Mouse (Mus musculus) embryonic stem cell, embryonic (primary cell): ENCODE data around the gene OR5BS1P.
"Not testable (repeated sequence)": the region's sequence is repeated elsewhere in the genome, so short reads cannot be mapped to it uniquely, and the experiment has no call there.

Source experiments
- CTCF ChIA-PET, 4 experiments: fragments of 300-600 bp in 2 of 4; fragments of 350-600 bp in 2 of 4; sonication (Branson Sonifier 250); formaldehyde crosslinking; loops; one replicate each; lab custom pipeline; 2022; ENCODE audit warnings: inconsistent platforms in 2 of 4; lab: Charles Lee
- POLR2A ChIA-PET, 4 experiments: fragments of 300-600 bp in 2 of 4; fragments of 350-600 bp in 2 of 4; sonication (Branson Sonifier 250); formaldehyde crosslinking; loops; one replicate each; lab custom pipeline; 2022; ENCODE audit warnings: antibody characterized with exemption in 4 of 4, inconsistent platforms in 1 of 4; lab: Charles Lee

The OR5BS1P gene

GRCm38 (mm10) chr15:98469596-98469995 lies at the start of gene OR5BS1P:
Gene OR5BS1P, plus strand, starts transcription at chr15:98469896.
- POLR2A ChIA-PET: interaction anchor here in 1 of 4 experiments (0.6 kb wide), 1 partner anchor 255 kb away, joined by 4 read pairs; no protein-coding TSS in a partner anchor
- CTCF ChIA-PET: no interaction called here

- ChIA-PET POLR2A (no interaction called here), CTCF (interaction anchor here in 1 of 4 experiments (2.1 kb wide), 1 partner anchor 12 kb away, joined by 7 read pairs; no protein-coding TSS in a partner anchor)
Observed at GRCm38 (mm10) chr15:98420897-98421296, 48.8 kb upstream of the OR5BS1P start.

GRCm38 (mm10) chr15:98424326-98424725 lies 45.4 kb upstream of the OR5BS1P start:
- POLR2A ChIA-PET: no interaction called here
- CTCF ChIA-PET: interaction anchor here in 1 of 4 experiments (1.5 kb wide), 1 partner anchor 16 kb away, joined by 3 read pairs; no protein-coding TSS in a partner anchor

GRCm38 (mm10) chr15:98424753-98425152 lies 44.9 kb upstream of the OR5BS1P start:
- POLR2A ChIA-PET: no interaction called here
- CTCF ChIA-PET: interaction anchor here in 1 of 4 experiments (1.5 kb wide), 1 partner anchor 16 kb away, joined by 3 read pairs; no protein-coding TSS in a partner anchor

- CTCF ChIA-PET: no interaction called here
- POLR2A ChIA-PET: no interaction called here
Observed at GRCm38 (mm10) chr15:98425188-98425587, 44.5 kb upstream of the OR5BS1P start.

GRCm38 (mm10) chr15:98430925-98431324 lies 38.8 kb upstream of the OR5BS1P start, which contains the start of gene Olfr282:
Gene Olfr282, plus strand, starts transcription at chr15:98431225.
- CTCF ChIA-PET, POLR2A ChIA-PET: not testable (repeated sequence)

- ChIA-PET CTCF (no interaction called here), POLR2A (no interaction called here)
Observed at GRCm38 (mm10) chr15:98444561-98444960, 25.1 kb upstream of the OR5BS1P start.

- ChIA-PET CTCF (interaction anchor here in 2 of 4 experiments (0.7 to 0.9 kb wide), 2 partner anchors 39 to 69 kb away, joined by 3 to 4 read pairs; no protein-coding TSS in a partner anchor), POLR2A (interaction anchor here in 1 of 4 experiments (0.6 to 1.0 kb wide), 2 partner anchors 23 to 600 kb away, joined by 3 read pairs; no protein-coding TSS in a partner anchor)
Observed at GRCm38 (mm10) chr15:98448521-98448920, 21.2 kb upstream of the OR5BS1P start.

- ChIA-PET POLR2A (interaction anchor here in 1 of 4 experiments (0.7 kb wide), 1 partner anchor 458 kb away, joined by 3 read pairs; no protein-coding TSS in a partner anchor), CTCF (no interaction called here)
Observed at GRCm38 (mm10) chr15:98452288-98452687, 17.4 kb upstream of the OR5BS1P start, which contains the start of gene Olfr281. Gene Olfr281, plus strand, starts transcription at chr15:98452588.

GRCm38 (mm10) chr15:98471539-98471938 lies 1.8 kb downstream of the OR5BS1P start:
- POLR2A ChIA-PET: interaction anchor here in 1 of 4 experiments (0.7 kb wide), 1 partner anchor 23 kb away, joined by 3 read pairs; no protein-coding TSS in a partner anchor
- CTCF ChIA-PET: no interaction called here

GRCm38 (mm10) chr15:98474958-98475357 lies 5.3 kb downstream of the OR5BS1P start:
- POLR2A ChIA-PET: no interaction called here
- CTCF ChIA-PET: interaction anchor here in 3 of 4 experiments (0.7 to 1.6 kb wide), 4 partner anchors 10 to 426 kb away, joined by 3 to 6 read pairs (median 4); no protein-coding TSS in a partner anchor

GRCm38 (mm10) chr15:98475382-98475781 lies 5.7 kb downstream of the OR5BS1P start:
- CTCF ChIA-PET: interaction anchor here in 2 of 4 experiments (1.3 to 1.6 kb wide), 3 partner anchors 10 to 294 kb away, joined by 3 to 6 read pairs (median 5); no protein-coding TSS in a partner anchor
- POLR2A ChIA-PET: no interaction called here

GRCm38 (mm10) chr15:98476281-98476680 lies 6.6 kb downstream of the OR5BS1P start:
- POLR2A ChIA-PET: interaction anchor here in 2 of 4 experiments (0.5 to 0.6 kb wide), 2 partner anchors 31 to 224 kb away, joined by 3 to 7 read pairs; no protein-coding TSS in a partner anchor
- CTCF ChIA-PET: interaction anchor here in 3 of 4 experiments (0.7 to 1.3 kb wide), 5 partner anchors 28 to 331 kb away, joined by 3 read pairs; no protein-coding TSS in a partner anchor

GRCm38 (mm10) chr15:98479568-98480102 lies 9.9 kb downstream of the OR5BS1P start:
- ChIA-PET CTCF (interaction anchor here in 2 of 4 experiments (0.6 to 1.0 kb wide), 2 partner anchors 296 to 299 kb away, joined by 5 to 16 read pairs; no protein-coding TSS in a partner anchor), POLR2A (interaction anchor here in 1 of 4 experiments (0.9 kb wide), 1 partner anchor 298 kb away, joined by 3 read pairs; no protein-coding TSS in a partner anchor)

- ChIA-PET POLR2A (interaction anchor here in 1 of 4 experiments (0.7 kb wide), 1 partner anchor 10 kb away, joined by 5 read pairs; no protein-coding TSS in a partner anchor), CTCF (no interaction called here)
Observed at GRCm38 (mm10) chr15:98482701-98483100, 13.0 kb downstream of the OR5BS1P start, which contains the start of gene Lalba. Gene Lalba, minus strand, starts transcription at chr15:98482721.

- CTCF ChIA-PET: interaction anchor here in 1 of 4 experiments (1.0 kb wide), 1 partner anchor 17 kb away, joined by 3 read pairs; no protein-coding TSS in a partner anchor
- POLR2A ChIA-PET: no interaction called here
Observed at GRCm38 (mm10) chr15:98483907-98484886, 14.5 kb downstream of the OR5BS1P start.

- CTCF ChIA-PET: interaction anchor here in 1 of 4 experiments (0.6 kb wide), 1 partner anchor 710 kb away, joined by 4 read pairs; no protein-coding TSS in a partner anchor
- POLR2A ChIA-PET: interaction anchor here in 1 of 4 experiments (0.6 kb wide), 1 partner anchor 632 kb away, joined by 4 read pairs; no protein-coding TSS in a partner anchor
Observed at GRCm38 (mm10) chr15:98486433-98487021, 16.8 kb downstream of the OR5BS1P start.

- CTCF ChIA-PET: no interaction called here
- POLR2A ChIA-PET: no interaction called here
Observed at GRCm38 (mm10) chr15:98491332-98491731, 21.6 kb downstream of the OR5BS1P start.
